In the genomic region with DNA sequence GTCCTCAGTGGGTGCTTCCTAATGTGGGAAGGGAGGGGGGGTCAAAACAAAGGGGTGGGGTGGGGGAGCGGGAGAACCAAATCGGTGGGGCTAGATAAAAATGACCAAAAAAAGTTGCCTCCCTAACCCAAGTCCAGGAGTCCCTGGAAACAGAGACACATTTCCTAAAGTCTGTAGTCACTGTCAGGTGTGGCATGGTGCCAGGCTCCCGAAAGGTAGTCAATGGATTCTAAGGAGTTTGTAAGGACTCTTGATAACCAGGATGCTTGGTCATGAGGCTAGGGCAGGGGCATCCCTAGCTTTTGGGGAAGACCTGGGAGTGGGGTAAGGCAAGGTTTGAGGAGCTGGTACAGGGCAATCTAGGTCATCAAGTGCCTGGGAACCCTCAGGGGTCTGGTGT, we compare ENCODE assay signal across 25 mouse cellular contexts.
DNase-seq lines count a peak whose midpoint lies in the region; ATAC-seq lines count a peak whose summit lies in the region.
"Had no signal": no experiment of that assay in that cellular context is flagged by ENCODE, and none has a peak within 500 bp of the region (broad histone marks: within the 10 kb centered on the region; RNA-seq: fewer than 3 reads in every experiment).

No protein-coding gene starts in this region.

- 92% methylated on average over 3 of the region's 3 CpGs for WGBS in midbrain, embryonic 10.5 days
- 95% methylated on average over 3 of the region's 3 CpGs for WGBS in midbrain, embryonic 15.5 days

- H3K4me1 ChIP-seq in midbrain, embryonic 10.5 days = peaks cover 20% of the 10 kb centered on the region
- H3K4me1 ChIP-seq in midbrain, embryonic 15.5 days = peaks cover 3% of the 10 kb centered on the region; the same call in 1 of the 2 replicates
- H3K4me1 ChIP-seq: embryonic facial prominence, embryonic 12.5 days had no signal

- H3K27me3 ChIP-seq in midbrain, embryonic 10.5 days (ENCODE audit: low read depth, poor library complexity, severe bottlenecking) = no peaks in the 10 kb centered on the region
- no peaks in the 10 kb centered on the region for H3K27me3 ChIP-seq in midbrain, embryonic 15.5 days (replicated peaks)
- H3K27me3 ChIP-seq: embryonic facial prominence, embryonic 12.5 days; embryonic facial prominence, embryonic 15.5 days; heart, embryonic 12.5 days; heart, embryonic 15.5 days had no signal

- H3K9me3 ChIP-seq in midbrain, embryonic 10.5 days (replicated peaks) = no peaks in the 10 kb centered on the region
- H3K9me3 ChIP-seq in midbrain, embryonic 15.5 days = no peaks in the 10 kb centered on the region
- H3K9me3 ChIP-seq: embryonic facial prominence, embryonic 12.5 days; embryonic facial prominence, embryonic 15.5 days; heart, embryonic 12.5 days; heart, embryonic 15.5 days had no signal

- peak; percentile 45 to 49 for DNase-seq in cerebellum, postnatal 10 days
- no peak for DNase-seq in cerebellum, adult 9-10 months
- peak; percentile 24 for DNase-seq in kidney, postnatal 10 days
- DNase-seq in kidney, postnatal 4 days = no peak
- DNase-seq in midbrain, embryonic 10.5 days (ENCODE audit: low spot score) = no peak
- DNase-seq: adrenal gland, adult 8-10 months; adrenal gland, postnatal 25 days; cerebellum, adult 11-12 months; cerebellum, adult 8-10 months; forebrain, postnatal 0 days; gastrocnemius, postnatal 10 days; gastrocnemius, postnatal 36 days; heart, adult 2 months; heart, postnatal 10 days; heart, postnatal 36 days had no signal

- H3K36me3 ChIP-seq in midbrain, embryonic 10.5 days = peaks cover 95% of the 10 kb centered on the region
- H3K36me3 ChIP-seq in midbrain, embryonic 15.5 days (replicated peaks) = no peaks in the 10 kb centered on the region
- H3K36me3 ChIP-seq: heart, embryonic 15.5 days had no signal

- no peak overlapping the region for H3K4me3 ChIP-seq in midbrain, embryonic 10.5 days
- no peak overlapping the region for H3K4me3 ChIP-seq in midbrain, embryonic 15.5 days
- H3K4me3 ChIP-seq: embryonic facial prominence, embryonic 12.5 days; embryonic facial prominence, embryonic 15.5 days; heart, adult 2 months; heart, embryonic 12.5 days; heart, embryonic 15.5 days had no signal

- H3K27ac ChIP-seq in midbrain, embryonic 10.5 days (replicated peaks) = 0 out of 2 replicates have a peak overlapping the region, but pooled peaks have one; percentile 42
- H3K27ac ChIP-seq in midbrain, embryonic 15.5 days = no peak overlapping the region
- H3K27ac ChIP-seq: embryonic facial prominence, embryonic 12.5 days; embryonic facial prominence, embryonic 15.5 days; heart, adult 2 months; heart, embryonic 15.5 days; hindbrain, embryonic 14.5 days; hindbrain, postnatal 0 days had no signal

- no peak for ATAC-seq in midbrain, embryonic 15.5 days (replicated peaks)
- ATAC-seq: activated CD4-positive, CD25-positive, alpha-beta regulatory T cell, adult 4 months; forebrain, embryonic 14.5 days; forebrain, postnatal 0 days; hindbrain, postnatal 0 days; inflammation-experienced regulatory T-cells, adult 6 months had no signal

- no peak overlapping the region for H3K4me2 ChIP-seq in midbrain, embryonic 15.5 days
- H3K4me2 ChIP-seq: embryonic facial prominence, embryonic 12.5 days; embryonic facial prominence, embryonic 15.5 days; heart, embryonic 12.5 days; heart, embryonic 15.5 days; hindbrain, embryonic 14.5 days had no signal

- no peak overlapping the region for H3K9ac ChIP-seq in midbrain, embryonic 15.5 days
- H3K9ac ChIP-seq: embryonic facial prominence, embryonic 12.5 days; embryonic facial prominence, embryonic 15.5 days; forebrain, postnatal 0 days; heart, embryonic 12.5 days; heart, embryonic 15.5 days; hindbrain, embryonic 14.5 days had no signal

Comparison
In these comparisons a context has a peak if more than half of its experiments do, and no peak if none do; other contexts are left out.
1. DNase-seq: peak in cerebellum, postnatal 10 days (2 of 2) and kidney, postnatal 10 days (single experiment); none in cerebellum, adult 9-10 months (single experiment), kidney, postnatal 4 days (0 of 2) and midbrain, embryonic 10.5 days (single experiment).